Mouse (Mus musculus) spleen, postnatal 36 days (tissue): Measurements from ENCODE around the gene Efemp2.

Experiments used
- DNase-seq, 2 experiments: peaks; one replicate each; pipeline ENCODE4 v3.0.0; 2022; ENCODE audit warnings: low spot score in 2 of 2, mixed read lengths in 1 of 2

The Efemp2 gene

DNA sequence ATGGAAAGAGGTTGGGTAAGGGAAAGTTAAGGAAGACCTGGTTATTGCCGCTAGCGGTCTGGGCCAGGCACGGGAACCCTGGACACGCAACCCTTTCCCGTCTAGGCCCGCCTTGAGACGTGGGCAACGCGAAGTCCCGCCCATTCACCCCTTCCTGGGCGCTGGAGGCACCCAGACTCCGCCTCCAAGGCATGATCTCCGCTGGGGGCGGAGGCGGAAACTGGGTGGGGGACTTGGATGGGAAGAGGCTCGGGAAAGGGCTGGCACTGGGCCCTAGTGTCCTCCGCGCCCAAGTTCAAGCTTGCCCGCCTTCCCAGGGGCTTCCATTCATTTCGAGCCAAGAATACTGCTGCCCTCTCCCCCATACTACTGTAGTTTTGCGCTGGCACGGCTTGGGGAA lies at the start of gene Efemp2:
Gene Efemp2 (plus strand): TSS at position 235 of the 400 bp plus-strand sequence.
- peak; percentile 46 to 66 for DNase-seq

DNA sequence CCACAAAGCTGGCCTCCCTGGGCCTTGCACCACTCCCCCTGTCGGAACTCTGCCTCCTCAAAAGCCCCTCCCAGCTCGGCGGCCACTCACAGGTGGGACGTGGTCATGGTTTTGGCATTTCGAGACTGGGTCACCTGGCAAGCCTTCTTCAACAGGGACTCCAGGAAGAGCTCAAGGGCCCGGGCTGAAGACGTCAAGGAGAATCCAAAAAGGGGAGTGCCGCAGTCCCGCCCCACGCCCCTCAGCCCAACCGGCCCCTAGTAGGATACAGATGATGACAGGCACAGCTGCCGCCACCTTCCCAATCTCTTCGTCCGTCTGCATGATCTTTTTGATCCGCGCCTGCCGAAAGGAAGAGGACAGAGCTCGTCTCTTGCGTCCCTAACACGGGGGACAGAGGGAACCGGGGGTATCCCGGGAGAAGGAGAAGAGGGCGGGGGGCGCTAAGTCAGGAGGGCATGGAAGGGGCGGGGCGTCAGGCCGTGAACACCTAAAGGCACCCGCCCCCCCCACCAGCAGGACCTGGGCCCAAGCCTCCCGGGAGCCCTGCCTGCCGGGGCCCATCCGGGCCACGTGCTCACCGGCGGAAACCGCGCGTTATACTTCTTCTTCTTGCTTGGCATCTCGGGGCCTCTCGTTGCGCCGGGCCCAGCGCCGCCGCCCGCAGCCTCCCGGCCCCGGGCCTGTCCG lies 49.5 kb upstream of the Efemp2 start:
- peak; percentile 74 to 75 for DNase-seq

DNA sequence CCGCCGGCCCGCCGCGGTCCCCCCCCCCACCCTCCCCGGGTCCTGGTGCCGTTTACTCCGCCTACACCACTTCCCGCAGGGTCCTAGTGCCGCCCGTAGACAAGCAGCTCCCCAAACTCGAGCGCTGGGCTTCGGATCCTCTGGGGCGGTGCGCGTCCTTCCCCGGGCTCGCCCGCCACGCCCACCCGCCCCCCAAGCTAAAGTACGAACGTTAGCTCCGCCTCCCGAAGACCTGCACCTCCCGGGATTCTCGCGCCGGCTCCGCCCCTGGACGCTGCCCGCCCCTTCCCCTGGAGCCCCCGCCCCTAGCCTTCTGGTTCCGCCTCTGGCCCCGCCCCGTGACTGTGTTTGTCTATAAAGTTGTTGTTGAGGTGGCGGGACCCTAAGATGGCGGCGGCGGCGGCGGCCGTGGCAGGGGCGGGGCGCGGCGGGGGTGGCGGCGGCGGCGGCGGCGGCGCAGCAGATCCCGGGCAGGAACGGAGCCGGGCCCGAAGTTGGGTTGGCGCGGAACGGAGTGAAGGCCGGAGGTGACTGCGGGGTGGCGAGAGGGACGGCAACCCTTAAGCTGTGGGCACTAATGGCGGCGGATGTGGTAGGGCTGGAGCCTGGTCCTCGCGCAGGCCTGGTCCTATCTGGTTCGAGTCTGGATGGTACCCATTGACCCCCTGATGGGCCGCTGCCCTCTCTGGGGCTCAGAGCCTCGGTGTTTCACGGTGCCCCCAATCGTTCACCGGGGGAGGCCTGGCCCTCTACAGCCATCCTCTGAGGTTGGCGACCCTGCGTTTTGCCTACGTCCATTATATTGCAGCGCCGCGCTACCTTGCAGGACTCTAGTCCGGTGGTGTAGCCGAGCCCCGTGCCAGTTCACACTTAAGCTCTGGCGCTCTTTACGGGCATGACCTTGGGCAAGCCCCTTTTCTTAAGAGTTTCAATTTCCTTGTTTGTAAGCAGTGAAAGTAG lies 48.7 kb upstream of the Efemp2 start, which contains the start of the genes Drap1 and AI837181:
Gene Drap1 (minus strand): TSS at position 198 of the 960 bp plus-strand sequence.
Gene AI837181 (plus strand): TSS at position 363 of the 960 bp plus-strand sequence.
- peak; percentile 89 to 94 for DNase-seq

DNA sequence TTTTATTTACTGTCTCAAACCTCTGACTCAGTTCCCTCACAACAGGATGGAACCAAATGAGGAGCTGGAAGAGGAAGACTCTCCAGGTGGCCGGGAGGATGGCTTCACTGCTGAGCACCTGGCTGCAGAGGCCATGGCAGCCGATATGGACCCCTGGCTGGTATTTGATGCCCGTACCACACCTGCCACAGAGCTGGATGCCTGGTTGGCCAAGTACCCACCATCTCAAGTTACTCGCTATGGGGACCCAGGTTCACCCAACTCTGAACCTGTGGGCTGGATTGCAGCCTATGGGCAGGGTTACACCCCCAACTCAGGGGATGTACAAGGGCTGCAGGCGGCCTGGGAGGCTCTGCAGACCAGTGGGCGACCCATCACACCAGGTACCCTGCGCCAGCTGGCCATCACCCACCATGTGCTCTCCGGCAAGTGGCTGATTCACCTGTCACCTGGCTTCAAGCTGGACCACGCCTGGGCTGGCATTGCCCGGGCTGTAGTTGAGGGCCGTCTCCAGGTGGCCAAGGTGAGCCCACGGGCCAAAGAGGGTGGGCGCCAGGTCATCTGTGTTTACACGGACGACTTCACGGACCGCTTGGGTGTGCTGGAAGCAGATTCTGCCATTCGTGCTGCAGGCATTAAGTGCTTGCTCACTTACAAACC lies 47.7 kb upstream of the Efemp2 start:
- no peak for DNase-seq

DNA sequence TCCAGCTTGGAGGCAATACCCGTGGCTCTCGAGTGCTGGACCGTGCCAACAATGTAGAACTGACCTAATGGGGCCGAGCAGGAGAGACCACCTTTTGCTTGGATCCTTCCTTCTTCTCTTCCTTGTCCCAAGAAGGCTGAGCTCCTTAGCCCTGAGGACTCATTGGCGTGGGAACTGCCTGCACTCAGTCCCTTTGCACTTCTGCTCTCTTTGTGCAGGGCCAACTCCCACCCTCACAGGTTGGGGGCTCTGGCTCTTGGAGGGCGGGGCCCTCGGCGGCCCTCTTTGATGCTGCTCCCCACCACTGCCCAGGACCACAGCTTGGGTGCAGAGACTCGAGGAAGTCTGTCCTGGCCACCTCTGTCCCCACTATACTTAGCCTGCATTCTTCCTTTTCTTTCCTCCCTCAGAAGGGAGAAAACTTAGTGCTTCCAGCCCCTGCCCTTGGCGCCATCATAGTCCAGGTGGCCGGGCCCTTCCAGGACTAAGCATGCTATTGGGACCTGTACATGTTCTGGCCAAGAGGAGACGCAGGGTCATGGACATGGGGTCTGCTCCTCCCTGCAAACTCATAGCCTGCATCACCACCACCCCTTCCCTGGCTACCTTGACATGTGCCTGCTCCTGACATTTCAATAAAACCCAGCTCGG lies 47.0 kb upstream of the Efemp2 start:
- no peak for DNase-seq

DNA sequence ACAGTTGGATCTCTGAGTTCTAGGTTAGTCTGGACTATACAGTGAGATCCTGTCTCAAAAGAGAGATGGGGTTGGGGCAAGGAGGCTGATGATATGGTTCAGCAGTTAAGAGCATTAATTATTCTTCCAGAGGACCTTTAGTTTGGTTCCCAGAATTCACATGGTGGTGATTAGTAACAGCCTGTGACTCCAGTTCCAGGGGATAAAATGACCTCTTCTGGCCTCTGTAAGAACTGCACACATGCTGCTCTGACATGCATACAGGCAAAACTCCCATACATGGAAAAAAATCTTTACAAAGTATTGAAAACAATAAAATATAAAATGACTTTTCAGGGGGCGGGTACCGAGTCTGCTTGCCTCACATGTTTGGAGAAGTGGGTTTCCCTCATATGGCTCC lies 45.7 kb upstream of the Efemp2 start:
- DNase-seq: peak; percentile 45 to 48

DNA sequence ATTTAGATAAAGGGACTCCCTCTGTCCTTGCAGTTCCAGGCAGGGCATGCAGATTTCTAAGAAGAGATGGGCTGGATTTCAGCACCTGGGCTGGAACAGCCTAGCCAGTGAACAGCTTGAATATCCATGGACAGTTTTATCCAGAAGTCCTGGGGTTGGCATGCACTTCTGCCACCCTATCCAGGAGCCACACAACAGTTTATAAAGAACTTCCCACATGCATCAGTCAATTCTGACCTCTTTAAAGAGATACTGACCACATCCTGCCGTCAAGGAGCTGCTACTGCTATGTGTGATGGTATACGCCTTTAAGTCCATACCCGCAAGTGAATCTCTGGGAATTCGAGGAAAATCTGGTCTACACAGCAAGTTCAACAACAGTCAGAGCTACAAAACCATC lies 44.5 kb upstream of the Efemp2 start:
- DNase-seq: no peak

DNA sequence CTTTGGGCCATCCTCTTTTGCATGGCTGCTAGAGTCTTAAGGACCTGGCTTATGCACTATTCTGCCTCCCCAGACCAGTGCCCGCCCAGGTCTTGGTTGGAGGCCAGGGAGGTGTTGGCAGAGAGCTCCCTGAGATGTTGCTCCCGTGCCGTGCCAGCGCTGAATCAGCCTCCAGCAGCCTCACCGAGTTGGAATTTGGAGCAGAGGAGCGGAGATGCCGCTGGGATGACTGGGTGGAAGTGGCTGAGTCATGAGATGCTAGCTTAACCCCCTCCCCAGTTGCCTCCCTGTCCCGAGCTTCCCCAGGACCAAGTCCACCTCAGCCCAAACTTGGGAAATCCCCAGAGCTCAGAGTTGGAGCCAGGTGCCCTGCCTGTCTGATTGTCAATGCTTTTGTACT lies 43.9 kb upstream of the Efemp2 start:
- DNase-seq: no peak

DNA sequence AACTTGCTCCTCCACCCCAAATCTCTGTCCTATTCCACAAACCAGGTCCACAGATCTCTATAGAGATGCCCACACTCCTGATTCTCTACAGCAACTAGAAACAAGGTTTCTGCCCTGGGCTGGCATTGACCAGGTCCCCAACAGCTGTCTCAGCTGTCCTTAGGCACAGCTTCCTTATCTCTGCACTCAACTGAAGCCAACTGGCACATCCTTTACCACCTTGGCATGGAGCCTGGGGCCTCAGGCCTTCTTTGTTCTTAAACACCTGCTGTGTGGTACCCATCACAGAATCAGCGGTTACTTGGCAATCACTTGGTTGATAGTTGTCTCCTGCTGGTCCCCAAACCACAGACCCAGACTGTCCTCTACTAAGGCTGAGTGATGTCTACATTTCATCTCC lies 43.3 kb upstream of the Efemp2 start:
- no peak for DNase-seq

DNA sequence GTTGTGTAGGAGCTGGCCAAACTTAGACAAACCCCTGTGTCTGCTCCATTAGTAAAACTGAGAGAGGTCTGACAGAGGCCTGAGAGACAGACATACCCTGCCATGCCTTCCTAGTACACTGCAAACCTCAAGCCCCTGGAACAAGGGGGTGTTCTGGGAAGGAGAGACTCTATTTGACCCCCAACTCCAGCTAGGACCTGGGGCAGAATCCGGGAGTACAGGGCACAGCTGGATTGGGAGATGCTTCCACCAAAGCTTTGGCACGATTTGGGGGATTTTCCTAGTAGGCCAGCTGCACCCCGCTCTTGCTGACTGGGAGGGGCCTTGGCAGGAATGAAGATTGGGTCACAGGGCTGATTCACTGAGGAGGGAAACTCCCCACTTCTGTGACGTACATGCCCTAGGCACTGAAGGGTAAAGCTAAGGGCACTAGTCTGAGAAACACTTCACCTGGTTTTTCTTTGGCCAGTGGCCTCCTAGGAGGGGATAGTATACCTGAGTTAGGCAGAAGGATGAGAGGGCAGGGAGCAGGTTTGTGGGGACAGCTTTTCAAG lies 41.8 kb upstream of the Efemp2 start:
- no peak for DNase-seq

DNA sequence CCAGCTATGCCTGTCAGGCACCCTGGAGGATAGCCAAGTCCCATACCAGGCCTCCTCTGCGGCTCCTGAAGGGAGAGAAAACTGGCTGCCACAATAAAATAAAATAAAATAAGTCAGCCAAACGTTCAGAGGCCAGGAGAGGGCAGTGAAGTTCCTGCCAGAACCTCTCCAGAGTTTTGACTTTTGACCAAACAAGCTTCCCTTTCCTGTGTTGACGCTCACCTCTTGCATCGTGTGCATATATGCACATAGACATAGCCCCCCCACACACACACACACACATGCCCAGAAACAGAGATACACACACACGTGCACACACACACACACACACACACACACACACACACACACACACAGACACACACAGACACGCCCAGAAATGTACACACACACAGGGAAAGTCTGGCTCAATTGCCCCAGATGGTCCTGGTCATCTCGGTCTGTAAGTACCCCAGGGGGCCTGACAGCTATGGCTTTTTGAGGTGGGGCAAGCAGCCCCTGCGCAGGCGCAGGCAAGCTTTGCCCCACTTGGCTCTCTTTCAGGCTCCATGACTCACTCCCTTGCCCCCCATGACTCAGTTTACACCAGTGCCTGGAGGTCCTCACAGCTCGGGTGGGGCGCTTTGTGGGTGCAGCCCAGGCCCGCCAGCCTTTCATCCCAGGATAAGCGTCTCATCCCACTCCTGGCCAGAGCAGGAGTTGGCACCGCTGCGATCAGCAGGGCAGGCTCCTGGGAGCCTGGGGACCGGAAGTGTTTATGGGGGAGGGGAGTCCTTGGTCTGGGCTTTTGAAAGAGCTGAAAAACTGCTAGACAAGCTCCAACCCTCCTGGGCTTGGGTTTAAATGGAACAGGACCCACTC lies 40.5 kb upstream of the Efemp2 start:
- peak; percentile 51 to 60 for DNase-seq

DNA sequence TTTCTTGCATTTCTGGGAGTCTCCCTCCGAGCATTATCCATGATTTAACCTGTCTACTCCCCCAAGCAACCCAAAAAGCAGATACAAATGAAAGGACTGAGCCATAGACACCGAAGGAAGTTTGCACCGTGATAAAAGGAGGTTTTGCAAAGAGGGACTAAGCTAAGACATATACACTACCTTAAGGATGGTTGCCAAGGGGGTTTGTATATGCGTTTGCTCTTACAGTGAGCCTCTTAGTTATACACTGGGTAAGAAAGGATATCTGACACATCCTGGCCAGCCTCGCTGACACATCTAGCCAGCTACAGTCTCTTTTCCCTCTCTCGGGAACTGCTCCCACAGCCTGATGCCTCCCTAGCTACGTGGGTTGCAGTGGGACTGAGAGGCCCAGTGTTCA lies 39.8 kb upstream of the Efemp2 start:
- DNase-seq: no peak

DNA sequence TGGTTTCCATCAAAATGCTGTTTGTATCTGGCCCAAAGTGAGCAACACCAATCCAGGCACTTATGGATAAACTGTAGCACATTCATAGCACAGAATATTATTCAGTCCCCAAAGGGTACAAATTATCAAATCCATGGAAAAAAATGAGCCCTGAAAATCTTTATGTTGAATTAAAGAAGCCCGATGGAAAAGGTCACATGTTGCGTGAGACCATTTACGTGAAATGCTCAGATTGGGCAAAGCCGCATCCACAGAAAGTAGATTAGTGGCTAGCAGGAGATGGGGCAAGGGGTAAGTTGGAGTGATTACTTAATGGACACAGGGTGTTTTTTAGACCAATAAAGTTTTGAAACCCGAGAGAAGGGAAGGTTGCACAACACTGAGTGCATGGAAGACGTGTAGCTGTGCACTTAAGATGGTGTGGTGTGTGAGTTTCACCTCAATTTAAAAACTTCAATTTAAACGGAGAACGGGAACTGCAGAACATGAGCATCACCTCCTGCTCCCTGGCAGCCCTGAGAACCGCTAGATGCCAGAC lies 29.3 kb upstream of the Efemp2 start:
- no peak for DNase-seq

DNA sequence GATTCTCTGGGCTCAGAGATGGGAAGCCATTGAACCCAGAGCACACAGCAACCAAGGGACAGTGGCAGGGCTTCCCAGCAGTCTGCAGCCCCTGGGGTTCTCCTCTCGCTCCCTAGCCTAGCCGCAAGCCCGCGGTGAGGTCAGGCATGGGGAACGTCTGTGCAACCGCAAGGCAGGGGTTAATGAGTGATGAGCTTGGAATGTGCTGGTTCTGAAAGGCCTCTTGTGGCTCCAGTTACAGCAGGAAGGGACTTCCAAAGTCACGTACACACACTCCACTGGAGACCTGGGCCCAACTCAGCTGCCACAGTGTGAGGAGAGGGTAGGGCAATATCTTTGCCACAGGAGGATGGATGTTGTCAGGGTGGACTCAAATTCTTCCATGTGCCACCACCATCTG lies 28.8 kb upstream of the Efemp2 start:
- no peak for DNase-seq

DNA sequence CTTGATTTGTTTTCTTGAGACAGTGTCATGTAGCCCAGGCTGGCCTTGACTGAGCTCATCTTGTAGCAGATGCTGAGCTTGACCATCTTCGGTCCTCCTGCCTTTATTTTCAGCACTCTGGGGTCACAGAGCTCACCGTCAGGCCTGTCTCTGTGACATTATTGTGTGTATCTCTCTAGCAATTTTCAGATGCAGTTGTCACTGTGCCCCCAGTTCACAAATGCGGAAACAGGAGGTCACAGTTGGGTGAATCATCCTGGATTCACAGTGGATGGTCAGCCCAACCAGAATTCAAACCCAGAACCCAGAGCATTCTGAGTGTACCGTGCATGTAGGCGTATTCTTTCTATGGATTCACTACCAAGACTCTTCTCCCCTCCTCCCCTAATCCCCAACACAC lies 28.0 kb upstream of the Efemp2 start:
- no peak for DNase-seq

DNA sequence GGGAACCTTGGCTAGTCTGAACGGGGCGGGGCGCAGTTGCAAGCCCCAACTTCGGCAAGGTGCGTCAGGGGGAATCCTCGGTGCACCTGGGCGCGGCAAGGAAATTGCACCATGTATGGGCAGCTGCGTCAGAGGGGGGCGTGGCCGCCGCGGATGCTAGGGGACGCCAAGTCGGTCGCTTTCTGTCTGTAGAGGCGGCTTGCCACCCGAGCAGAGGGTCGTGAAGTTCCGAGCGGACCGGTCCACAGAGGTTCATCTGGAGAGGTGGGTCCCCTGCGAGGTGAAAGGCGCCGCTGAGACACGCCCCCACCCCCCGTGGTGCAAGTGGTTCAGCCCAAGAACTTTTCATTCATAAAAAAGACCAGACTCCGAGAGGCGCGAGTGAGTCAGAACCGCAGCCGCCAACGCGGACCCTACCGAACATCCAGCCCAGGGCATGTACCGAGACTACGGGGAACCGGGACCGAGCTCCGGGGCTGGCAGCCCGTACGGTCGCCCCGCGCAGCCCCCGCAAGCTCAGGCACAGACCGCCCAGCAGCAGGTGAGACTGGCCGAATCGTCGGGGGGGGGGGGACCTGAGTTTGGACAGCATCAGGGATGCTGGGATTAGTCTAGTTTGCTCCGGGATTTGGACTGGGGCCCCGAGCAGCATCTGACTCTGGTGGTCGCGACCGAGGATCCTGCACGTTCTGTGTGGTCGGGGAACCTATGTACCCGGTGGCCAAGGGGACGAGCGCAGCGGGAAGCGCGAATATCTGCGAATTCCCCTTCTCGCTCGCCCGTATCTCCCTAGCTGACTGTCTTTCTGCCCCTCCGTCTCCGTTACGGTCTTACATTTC lies 26.0 kb upstream of the Efemp2 start, which contains the start of gene Fosl1:
Gene Fosl1 (plus strand): TSS at position 33 of the 839 bp plus-strand sequence.
- peak; percentile 71 to 78 for DNase-seq

DNA sequence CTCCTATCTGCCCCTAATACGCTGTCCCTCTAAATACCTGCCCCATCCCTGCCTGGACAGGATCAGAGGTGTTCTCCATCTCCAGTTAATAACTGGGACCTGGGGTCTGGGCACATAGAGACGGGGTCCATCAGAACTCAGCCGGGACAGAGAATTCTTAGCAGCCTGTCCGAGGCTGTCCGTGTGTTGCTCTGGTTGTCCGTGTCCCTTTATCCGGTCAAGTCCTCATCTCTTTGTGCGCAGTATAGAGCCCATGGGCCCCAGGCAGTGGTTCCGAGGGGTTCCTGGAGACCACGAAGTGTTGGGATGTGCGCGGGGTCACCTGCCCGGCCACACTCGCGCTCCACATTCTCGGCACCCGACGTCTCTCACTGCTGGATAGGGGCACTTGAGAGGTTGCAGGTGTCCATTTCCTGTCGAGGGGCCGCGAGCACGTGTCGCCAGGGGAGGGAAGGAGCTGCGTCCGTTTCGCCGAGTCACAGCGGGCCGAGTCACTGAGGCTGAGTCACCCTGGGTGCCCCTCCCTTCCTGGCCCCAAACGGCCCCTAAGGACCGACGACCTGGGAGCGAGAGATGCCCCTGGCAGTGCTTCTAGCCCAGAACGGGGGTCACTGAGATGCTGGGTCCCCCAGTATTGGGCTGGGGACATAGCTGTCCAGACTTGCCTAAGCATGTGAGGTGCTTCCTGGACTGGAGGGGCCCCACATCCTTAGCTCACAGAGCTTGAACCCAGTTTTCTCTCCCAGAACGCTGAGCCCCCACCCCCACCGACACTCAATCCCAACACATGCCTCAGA lies 25.2 kb upstream of the Efemp2 start:
- no peak for DNase-seq

DNA sequence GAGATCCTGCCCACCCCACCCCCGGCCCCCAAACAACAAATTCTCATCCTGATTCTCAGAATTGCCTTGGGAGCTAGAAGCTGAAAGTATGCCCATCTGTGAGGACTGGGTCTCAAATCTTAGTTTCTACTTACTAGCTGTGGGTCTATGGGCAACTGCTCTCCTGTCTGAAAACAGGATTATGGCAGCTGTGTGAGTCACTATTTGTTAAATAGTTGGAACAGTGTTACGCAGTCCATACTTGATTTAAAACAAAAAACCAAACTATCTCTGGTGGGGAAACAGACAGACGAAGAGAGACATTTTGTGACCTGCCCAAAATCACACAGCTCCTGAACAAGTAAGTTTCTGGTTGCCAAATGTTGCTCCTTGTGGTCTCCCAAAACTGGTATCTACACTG lies 24.1 kb upstream of the Efemp2 start:
- no peak for DNase-seq
